Mouse (Mus musculus) brown adipose tissue, adult 24 weeks (tissue): ENCODE results near the gene Wiz. TPM values are rescaled to one million over a fixed set of nuclear protein-coding genes. Genes with fewer than 3 reads are reported as not detected.

Experiments
- H3K27ac ChIP-seq: fragments of 200-500 bp; replicated peaks from 2 replicates; pipeline ENCODE4 v1.5.1; 2012; ENCODE audit warnings: low read depth, mild to moderate bottlenecking, low read length
- H3K4me1 ChIP-seq: fragments of 200-500 bp; 2 replicates; pipeline ENCODE4 v1.6.1; 2012; ENCODE audit warnings: low read length, mixed read lengths; ENCODE audit not compliant: control insufficient read depth, insufficient read depth, insufficient read length
- H3K4me3 ChIP-seq: fragments of 200-500 bp; 2 replicates; pipeline ENCODE4 v1.5.1; 2012; ENCODE audit warnings: low read depth, mild to moderate bottlenecking, low read length, moderate library complexity; ENCODE audit not compliant: insufficient read depth
- polyA plus RNA-seq: library from polyadenylated mRNA; stranded (reverse); fragments of >200 nt; gene quantifications from 2 replicates; pipeline ENCODE4 v1.2.4, GENCODE M21; 2012; ENCODE audit not compliant: missing spikeins, insufficient read depth, insufficient read length

Gene Wiz
- polyA plus RNA-seq, 1 experiment = 14.1 TPM

GRCm38 (mm10) chr17:32315560-32315959, 73.7 kb downstream of the Wiz start:
- Histone ChIP-seq H3K4me3 (no peak overlapping the region), H3K27ac (no peak overlapping the region), H3K4me1 (0 out of 2 replicates have a peak, but pooled peaks cover 3% of the 10 kb centered on the region)

DNA sequence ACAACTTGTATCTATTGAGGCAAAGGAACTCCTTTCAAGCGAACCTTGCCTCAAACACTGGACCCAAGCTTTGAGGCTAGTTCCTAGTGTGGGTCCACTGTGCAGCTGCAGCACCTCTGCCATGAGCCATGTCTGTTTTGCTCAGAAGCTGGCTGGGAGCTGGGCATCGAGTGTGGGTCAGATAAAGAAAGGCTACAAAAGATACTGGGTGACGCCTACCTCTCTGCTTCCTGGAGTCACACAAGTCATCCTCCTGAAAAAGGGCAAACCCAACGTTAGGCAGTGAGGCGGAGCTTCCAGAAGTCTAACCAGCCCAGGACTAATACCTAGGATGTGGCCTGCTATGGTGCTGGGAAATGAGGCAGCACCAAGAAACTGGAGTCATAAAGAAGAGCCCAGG, 75.3 kb downstream of the Wiz start:
- Histone ChIP-seq H3K4me3 (no peak overlapping the region), H3K4me1 (no peaks in the 10 kb centered on the region), H3K27ac (no peak overlapping the region)

DNA sequence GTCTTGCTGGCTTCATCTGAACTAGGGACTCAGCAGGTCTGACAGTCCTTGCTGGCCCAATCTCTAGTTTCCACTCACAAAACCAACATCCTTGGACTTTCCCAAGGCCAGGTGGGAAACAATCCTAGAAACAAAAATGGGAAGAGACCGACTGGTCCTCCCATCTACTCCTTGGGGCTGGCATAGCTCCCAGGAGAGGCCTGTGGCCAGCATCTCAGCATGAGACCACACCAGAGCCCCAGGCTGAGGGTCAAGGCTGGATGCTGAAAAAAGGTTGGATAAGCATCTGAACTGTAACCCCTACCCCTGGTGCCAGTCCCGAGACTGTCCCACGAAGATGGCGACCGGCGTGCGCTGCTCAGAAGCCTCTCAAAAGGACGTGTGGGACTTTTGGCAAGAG, 76.4 kb downstream of the Wiz start:
- H3K4me3 ChIP-seq = no peak overlapping the region
- H3K27ac ChIP-seq = no peak overlapping the region
- H3K4me1 ChIP-seq = no peaks in the 10 kb centered on the region

GRCm38 (mm10) chr17:32307963-32308362, 81.3 kb downstream of the Wiz start:
- H3K4me3 ChIP-seq = no peak overlapping the region
- no peak overlapping the region for H3K27ac ChIP-seq
- H3K4me1 ChIP-seq = no peaks in the 10 kb centered on the region

Other genes starting within 250 kb of the Wiz start
- gene Notch3, start 222.6 kb downstream of the Wiz start, polyA plus RNA-seq = 4.3 and 7.4 TPM in 2 replicates
- gene Ephx3, start 199.9 kb downstream of the Wiz start, polyA plus RNA-seq = not detected in 2 replicates
- 19.2 and 20.7 TPM in 2 replicates for gene Brd4, start 104.7 kb downstream of the Wiz start, polyA plus RNA-seq
- 20.9 and 26.8 TPM in 2 replicates for gene Akap8, start 68.2 kb downstream of the Wiz start, polyA plus RNA-seq
- gene Akap8l, start 38.8 kb downstream of the Wiz start, polyA plus RNA-seq = 23.0 and 27.9 TPM in 2 replicates
- gene Rasal3, start 14.1 kb upstream of the Wiz start, polyA plus RNA-seq = 1.9 TPM in 1 of 2 replicates, not detected in the other
- gene Pglyrp2, start 34.7 kb upstream of the Wiz start, polyA plus RNA-seq = not detected in 2 replicates
- gene Cyp4f39, start 63.3 kb upstream of the Wiz start, polyA plus RNA-seq = 0.67 TPM in 1 of 2 replicates, not detected in the other
- gene Cyp4f17, start 116.6 kb upstream of the Wiz start, polyA plus RNA-seq = 3.8 and 3.9 TPM in 2 replicates
- 6.3 and 7.3 TPM in 2 replicates for gene Cyp4f16, start 147.1 kb upstream of the Wiz start, polyA plus RNA-seq
- not detected in 2 replicates for gene Cyp4f37, start 231.9 kb upstream of the Wiz start, polyA plus RNA-seq